8 mouse cellular contexts compared by ENCODE assay signal in genomic region chr16:31493550-31493965, GRCm38 (mm10).
DNase-seq lines count a peak whose midpoint lies in the region; ATAC-seq and TF ChIP-seq lines count a peak whose summit lies in the region.
"Had no signal": no experiment of that assay in that cellular context is flagged by ENCODE, and none has a peak within 500 bp of the region (broad histone marks: within the 10 kb centered on the region; RNA-seq: fewer than 3 reads in every experiment).

No protein-coding gene starts in this region.

- peak overlapping the region; percentile 72 for H3K27ac ChIP-seq in layer of hippocampus, adult 2 months
- H3K27ac ChIP-seq in embryonic facial prominence, embryonic 13.5 days: 0 out of 2 replicates have a peak overlapping the region, but pooled peaks have one; percentile 23
- H3K27ac ChIP-seq in limb, embryonic 13.5 days: peak overlapping the region; percentile 44; the same call in 1 of the 2 replicates
- H3K27ac ChIP-seq: liver, embryonic 15.5 days had no signal

- WGBS in embryonic facial prominence, embryonic 13.5 days: 35% methylated on average over 6 of the region's 6 CpGs
- WGBS in limb, embryonic 13.5 days: 62% methylated on average over 6 of the region's 6 CpGs

- no peaks in the 10 kb centered on the region for H3K27me3 ChIP-seq in embryonic facial prominence, embryonic 13.5 days
- no peaks in the 10 kb centered on the region for H3K27me3 ChIP-seq in limb, embryonic 13.5 days

- DNase-seq in layer of hippocampus, adult 2 months (ENCODE audit: low spot score in 2 of 2): no peak
- DNase-seq in layer of hippocampus, postnatal 25 days (ENCODE audit: extremely low spot score in 1 of 2, low spot score in 1 of 2): no peak
- DNase-seq in ZHBTc4 (ENCODE audit: low read depth, low spot score): peak; percentile 60
- DNase-seq in ovary, postnatal 36 days (ENCODE audit: low spot score): no peak

- ATAC-seq in embryonic facial prominence, embryonic 13.5 days (ENCODE audit: insufficient number of reproducible peaks, insufficient read depth, low FRiP score, low TSS enrichment, low read depth): no peak
- no peak for ATAC-seq in limb, embryonic 13.5 days (ENCODE audit: low FRiP score, low read depth)
- no peak for ATAC-seq in monocyte, adult 5-6 weeks (replicated peaks; ENCODE audit: insufficient number of reproducible peaks, low FRiP score, low TSS enrichment, poor library complexity, severe bottlenecking)

- no peak overlapping the region for H3K4me2 ChIP-seq in embryonic facial prominence, embryonic 13.5 days
- no peak overlapping the region for H3K4me2 ChIP-seq in limb, embryonic 13.5 days (replicated peaks)
- H3K4me2 ChIP-seq: liver, embryonic 15.5 days had no signal

- peaks cover 39% of the 10 kb centered on the region for H3K4me1 ChIP-seq in embryonic facial prominence, embryonic 13.5 days
- peaks cover 46% of the 10 kb centered on the region for H3K4me1 ChIP-seq in limb, embryonic 13.5 days
- H3K4me1 ChIP-seq: liver, embryonic 15.5 days had no signal

- no peak overlapping the region for H3K4me3 ChIP-seq in layer of hippocampus, adult 2 months
- H3K4me3 ChIP-seq in embryonic facial prominence, embryonic 13.5 days: no peak overlapping the region
- H3K4me3 ChIP-seq in limb, embryonic 13.5 days: no peak overlapping the region
- H3K4me3 ChIP-seq: liver, embryonic 15.5 days had no signal

- no peaks in the 10 kb centered on the region for H3K9me3 ChIP-seq in embryonic facial prominence, embryonic 13.5 days
- H3K9me3 ChIP-seq in limb, embryonic 13.5 days: no peaks in the 10 kb centered on the region
- H3K9me3 ChIP-seq: liver, embryonic 15.5 days had no signal

- no peak for TF ChIP-seq CTCF in layer of hippocampus, adult 2 months (conservative IDR thresholded peaks at IDR 0.05)

- H3K36me3 ChIP-seq in embryonic facial prominence, embryonic 13.5 days: no peaks in the 10 kb centered on the region
- H3K36me3 ChIP-seq in limb, embryonic 13.5 days: no peaks in the 10 kb centered on the region
- H3K36me3 ChIP-seq: liver, embryonic 15.5 days had no signal

- H3K9ac ChIP-seq in embryonic facial prominence, embryonic 13.5 days: no peak overlapping the region
- H3K9ac ChIP-seq in limb, embryonic 13.5 days: no peak overlapping the region
- H3K9ac ChIP-seq: liver, embryonic 15.5 days had no signal
